Mouse (Mus musculus): Measurements from ENCODE around the gene Cd59a.

The Cd59a gene

DNA sequence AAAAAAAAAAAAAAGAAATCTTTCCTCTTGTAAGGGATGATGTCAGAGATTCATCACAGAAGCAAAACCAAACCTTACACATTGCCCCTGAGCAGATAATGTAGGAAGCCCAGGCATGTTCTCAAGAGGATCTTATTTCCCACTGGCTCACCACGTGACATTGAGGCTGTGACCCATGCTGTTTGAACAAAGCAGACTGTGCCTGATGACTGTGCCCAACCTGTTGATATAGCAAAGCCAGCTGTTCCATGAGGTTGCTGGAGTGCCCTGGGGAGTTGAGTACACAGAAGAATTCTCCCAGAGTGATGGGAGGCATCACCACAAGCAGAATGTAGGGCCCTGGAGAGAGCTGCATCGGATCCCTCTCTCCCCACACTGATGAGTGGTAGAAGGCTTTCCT lies 40.3 kb downstream of the Cd59a start:
- DNase-seq (ENCODE audit: low spot score in 2 of 2): no peak

DNA sequence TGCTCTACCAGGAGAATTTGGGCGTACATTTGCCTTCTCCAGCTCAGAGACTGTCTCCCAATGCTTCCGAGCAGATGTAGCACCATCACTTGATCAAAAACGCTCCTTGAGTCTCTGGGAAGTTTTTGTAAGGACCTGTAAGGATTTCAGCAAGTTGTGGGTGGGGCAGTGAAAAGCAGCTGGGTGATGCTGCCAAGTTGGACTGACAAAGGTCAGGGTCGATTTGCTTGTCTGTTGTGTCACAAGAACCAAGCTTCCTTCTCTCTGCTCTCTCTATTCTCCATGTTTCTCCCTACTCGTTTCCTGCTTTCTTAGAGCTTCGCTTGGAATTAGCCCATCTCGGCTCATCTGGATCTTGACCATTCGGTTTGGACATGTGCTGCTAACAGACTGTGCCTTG lies 46.5 kb downstream of the Cd59a start:
- DNase-seq (ENCODE audit: low spot score in 2 of 2): no peak

- DNase-seq (ENCODE audit: low spot score in 2 of 2): no peak
Observed at GRCm38 (mm10) chr2:104144004-104144403, 48.4 kb downstream of the Cd59a start.

GRCm38 (mm10) chr2:104145983-104146382 lies 50.4 kb downstream of the Cd59a start:
- no peak for DNase-seq (ENCODE audit: low spot score in 2 of 2)

DNA sequence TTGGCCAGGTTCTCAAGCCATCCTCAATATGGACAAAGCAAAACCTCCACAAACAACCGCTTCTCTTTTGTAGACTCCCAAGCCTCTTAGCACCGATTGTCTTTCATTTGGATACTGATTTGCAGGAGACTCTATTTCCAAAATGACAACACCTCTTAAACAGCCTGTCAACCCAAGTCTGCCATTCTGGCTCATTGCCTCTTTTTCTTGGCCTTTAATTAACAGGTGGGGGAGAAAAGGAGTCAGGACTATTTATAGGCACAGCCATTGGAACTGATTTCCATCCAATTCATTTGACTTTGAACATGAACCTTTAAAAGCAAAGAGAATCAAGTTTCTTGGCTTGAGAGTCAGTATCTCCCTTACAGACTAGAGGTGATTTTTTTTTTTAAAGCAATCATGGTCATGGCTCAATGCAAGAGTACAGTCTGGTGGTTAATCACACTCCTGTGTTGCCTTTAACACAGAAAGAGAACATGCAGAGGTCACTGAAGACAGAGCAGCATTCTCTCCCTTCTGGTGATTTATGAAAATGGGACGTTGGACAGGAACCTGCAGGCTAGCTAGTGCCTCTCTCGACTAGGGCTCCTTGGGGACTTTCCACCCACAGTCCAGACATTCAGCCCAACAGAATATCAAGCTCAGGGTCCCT lies 52.4 kb downstream of the Cd59a start:
- no peak for DNase-seq (ENCODE audit: low spot score in 2 of 2)

- DNase-seq (ENCODE audit: low spot score in 2 of 2): no peak
Observed at GRCm38 (mm10) chr2:104150608-104151397, 55.2 kb downstream of the Cd59a start.

DNA sequence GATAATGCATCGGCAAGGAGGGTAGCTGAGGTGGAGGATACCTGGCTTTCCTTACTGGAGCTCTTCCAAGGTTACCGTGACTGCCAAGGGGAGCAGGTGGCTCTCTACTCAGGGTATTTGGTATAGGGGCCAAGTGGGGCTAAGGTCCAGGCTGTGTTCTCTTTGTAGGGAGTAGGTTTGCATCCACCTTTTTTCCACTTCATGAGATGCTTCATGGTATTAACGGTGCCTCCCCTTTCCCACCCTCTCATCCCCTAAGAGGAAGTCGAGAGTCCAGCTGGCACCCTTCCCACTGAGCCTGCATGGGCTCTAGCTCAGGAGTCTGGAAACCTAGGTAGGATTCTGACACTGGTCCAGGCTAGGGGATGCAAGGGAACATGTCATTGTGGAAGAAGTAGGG lies 57.7 kb downstream of the Cd59a start:
- no peak for DNase-seq (ENCODE audit: low spot score in 2 of 2)

DNA sequence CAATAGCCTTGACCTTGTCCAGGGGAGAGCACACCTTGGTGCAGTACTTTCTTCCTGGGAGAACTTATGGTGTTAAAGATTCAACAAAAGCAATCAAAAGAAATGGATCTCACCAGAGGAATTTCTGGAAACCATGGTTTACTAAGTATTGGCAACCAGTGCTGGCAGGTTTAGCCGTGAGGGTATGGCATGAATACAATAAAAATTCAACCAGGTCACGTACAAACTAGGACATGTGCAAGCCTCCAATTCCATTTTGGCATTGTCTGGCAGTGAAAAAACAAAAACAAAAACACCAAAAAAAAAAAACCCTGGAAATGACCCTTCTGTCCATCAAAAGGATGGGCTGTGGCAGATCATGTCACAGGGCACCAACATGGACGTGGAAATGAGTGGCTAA lies 58.3 kb downstream of the Cd59a start:
- DNase-seq (ENCODE audit: low spot score in 2 of 2): no peak

DNA sequence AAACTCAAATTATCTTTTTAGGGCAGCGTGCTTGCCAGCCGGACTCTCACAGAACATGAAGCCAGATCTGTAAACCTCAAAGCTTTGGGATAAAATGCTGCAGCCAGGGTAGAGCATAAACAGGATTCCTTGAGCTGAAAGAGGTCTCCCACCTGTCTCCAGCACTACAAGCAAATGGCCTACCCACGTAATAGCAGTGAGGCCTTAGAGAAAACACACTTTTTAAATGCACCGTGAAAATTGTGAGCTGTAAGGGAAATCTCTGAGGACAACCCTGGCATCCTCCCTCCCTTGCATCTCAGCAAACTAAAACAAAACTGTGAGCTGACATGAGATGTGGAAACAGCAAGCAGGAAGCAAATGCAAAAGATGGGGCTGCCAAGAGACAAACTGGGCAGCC lies 62.2 kb downstream of the Cd59a start:
- DNase-seq (ENCODE audit: low spot score in 2 of 2): no peak

DNA sequence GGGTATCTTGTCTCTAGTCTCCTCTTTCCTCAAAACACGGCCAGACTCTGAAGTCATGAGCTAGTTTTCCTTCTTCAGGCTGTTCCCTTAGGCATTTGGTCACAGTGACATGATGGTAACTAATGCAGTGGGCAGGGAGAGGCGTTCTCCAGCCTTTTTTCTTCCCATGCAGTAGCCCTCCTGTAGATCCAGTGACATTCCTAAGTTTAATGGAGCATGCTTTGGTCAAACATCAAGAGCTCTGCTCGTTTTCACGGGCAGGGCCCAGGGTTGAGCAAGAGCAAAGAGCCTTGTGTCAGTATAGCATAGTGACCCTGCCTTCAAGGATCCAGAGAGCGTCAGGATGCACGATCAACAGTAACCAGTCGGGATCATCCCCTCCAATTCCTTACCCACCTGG lies 67.8 kb downstream of the Cd59a start:
- no peak for DNase-seq (ENCODE audit: low spot score in 2 of 2)

DNA sequence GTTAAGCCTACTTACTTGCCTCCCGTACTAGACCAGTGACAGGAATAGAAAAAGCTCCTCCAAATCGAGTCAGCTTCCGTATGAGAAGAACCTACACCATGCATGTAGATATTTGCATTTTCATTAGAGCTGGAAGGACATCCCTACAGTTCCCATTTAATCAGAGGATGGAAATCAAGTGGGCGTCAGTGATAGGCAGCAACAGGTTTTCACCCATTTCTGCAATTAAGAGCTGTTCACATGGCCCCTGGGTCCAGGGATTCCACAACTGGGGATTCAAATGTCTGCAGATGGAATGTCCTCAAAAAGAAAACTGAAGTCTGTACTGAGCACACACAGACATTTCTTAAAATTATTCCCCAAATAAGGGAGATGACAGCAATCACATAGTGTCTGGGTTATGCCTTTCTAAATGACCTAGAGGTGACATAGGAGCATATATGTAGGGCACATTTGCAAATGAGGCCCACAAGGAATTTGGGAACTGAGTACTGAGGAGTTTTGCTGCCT lies 68.4 kb downstream of the Cd59a start:
- no peak for DNase-seq (ENCODE audit: low spot score in 2 of 2)

Data from heart, adult 9 months (tissue).